In genomic region chr11:105126520-105127029, GRCm38 (mm10) we compare ENCODE assay signal across 8 mouse cellular contexts. TPM values are rescaled to one million over a fixed set of nuclear protein-coding genes. Genes with fewer than 3 reads are reported as not detected.
DNase-seq lines count a peak whose midpoint lies in the region; ATAC-seq lines count a peak whose summit lies in the region.

No protein-coding gene starts in this region.

- no peak for DNase-seq in heart, adult 11 months
- DNase-seq in 3134 (ENCODE audit: extremely low read depth, insufficient read length, low spot score), result peak; percentile 67
- no peak for DNase-seq in embryonic facial prominence, embryonic 14.5 days (ENCODE audit: low spot score)
- DNase-seq in urinary bladder, postnatal 10 days (ENCODE audit: low spot score), result no peak
- DNase-seq in left cerebral cortex, adult 8-10 months (ENCODE audit: low spot score in 2 of 2), result no peak

- H3K9ac ChIP-seq in heart, embryonic 11.5 days (ENCODE audit: low read depth, low read length), result peak overlapping the region; percentile 82
- H3K9ac ChIP-seq in embryonic facial prominence, embryonic 14.5 days (ENCODE audit: low read depth, low read length), result peak overlapping the region; percentile 77
- H3K9ac ChIP-seq in limb, embryonic 12.5 days (replicated peaks), result peak overlapping the region; percentile 77
- H3K9ac ChIP-seq in neural tube, embryonic 14.5 days (replicated peaks; ENCODE audit: low read depth, low read length), result peak overlapping the region; percentile 74

- peaks cover 8% of the 10 kb centered on the region for H3K4me1 ChIP-seq in heart, embryonic 11.5 days (ENCODE audit: control insufficient read depth, insufficient read depth, low read length)
- H3K4me1 ChIP-seq in embryonic facial prominence, embryonic 14.5 days (ENCODE audit: control insufficient read depth, insufficient read depth, low read length), result peaks cover 11% of the 10 kb centered on the region
- peaks cover 11% of the 10 kb centered on the region for H3K4me1 ChIP-seq in limb, embryonic 12.5 days (replicated peaks)
- H3K4me1 ChIP-seq in neural tube, embryonic 14.5 days (ENCODE audit: control insufficient read depth, insufficient read depth, low read length), result peaks cover 9% of the 10 kb centered on the region; the same call in 1 of the 2 replicates

- H3K4me3 ChIP-seq in heart, embryonic 11.5 days (ENCODE audit: low read depth, low read length), result peak overlapping the region; percentile 98
- H3K4me3 ChIP-seq in embryonic facial prominence, embryonic 14.5 days (ENCODE audit: low read depth, low read length), result peak overlapping the region; percentile 100
- peak overlapping the region; percentile 97 for H3K4me3 ChIP-seq in limb, embryonic 12.5 days (replicated peaks)
- H3K4me3 ChIP-seq in neural tube, embryonic 14.5 days (ENCODE audit: low read depth, low read length), result peak overlapping the region; percentile 97

- no peak for ATAC-seq in heart, embryonic 11.5 days (replicated peaks; ENCODE audit: insufficient number of reproducible peaks, low FRiP score, low TSS enrichment)
- ATAC-seq in embryonic facial prominence, embryonic 14.5 days (ENCODE audit: low read depth), result no peak; the same call in 1 of the 2 replicates
- ATAC-seq in limb, embryonic 12.5 days (ENCODE audit: insufficient number of reproducible peaks, insufficient read depth, low FRiP score, low TSS enrichment, low read depth), result no peak
- peak; percentile 16; the same call in 1 of the 2 replicates for ATAC-seq in neural tube, embryonic 14.5 days (ENCODE audit: low read depth)

- peak overlapping the region; percentile 97 for H3K4me2 ChIP-seq in heart, embryonic 11.5 days
- H3K4me2 ChIP-seq in embryonic facial prominence, embryonic 14.5 days (ENCODE audit: low read depth, low read length), result peak overlapping the region; percentile 94
- H3K4me2 ChIP-seq in limb, embryonic 12.5 days, result peak overlapping the region; percentile 89
- peak overlapping the region; percentile 62 for H3K4me2 ChIP-seq in neural tube, embryonic 14.5 days (ENCODE audit: low read depth, low read length)

- no peaks in the 10 kb centered on the region for H3K27me3 ChIP-seq in heart, embryonic 11.5 days (ENCODE audit: control insufficient read depth, insufficient read depth, low read length)
- H3K27me3 ChIP-seq in embryonic facial prominence, embryonic 14.5 days (replicated peaks; ENCODE audit: control insufficient read depth, insufficient read depth, low read length), result no peaks in the 10 kb centered on the region
- no peaks in the 10 kb centered on the region for H3K27me3 ChIP-seq in limb, embryonic 12.5 days
- H3K27me3 ChIP-seq in neural tube, embryonic 14.5 days (ENCODE audit: control insufficient read depth, insufficient read depth, low read length), result no peaks in the 10 kb centered on the region

- WGBS in heart, embryonic 11.5 days (ENCODE audit: insufficient replicate concordance), result 1% methylated on average over 49 of the region's 49 CpGs
- under 1% methylated on average over 39 of the region's 49 CpGs for WGBS in embryonic facial prominence, embryonic 14.5 days
- under 1% methylated on average over 49 of the region's 49 CpGs for WGBS in limb, embryonic 12.5 days
- WGBS in neural tube, embryonic 14.5 days, result under 1% methylated on average over 48 of the region's 49 CpGs

- no peaks in the 10 kb centered on the region for H3K9me3 ChIP-seq in heart, embryonic 11.5 days (replicated peaks; ENCODE audit: control insufficient read depth, low read length)
- no peaks in the 10 kb centered on the region for H3K9me3 ChIP-seq in embryonic facial prominence, embryonic 14.5 days (ENCODE audit: control insufficient read depth, low read length)
- H3K9me3 ChIP-seq in limb, embryonic 12.5 days, result no peaks in the 10 kb centered on the region
- H3K9me3 ChIP-seq in neural tube, embryonic 14.5 days (ENCODE audit: control insufficient read depth, low read length), result no peaks in the 10 kb centered on the region

- H3K36me3 ChIP-seq in heart, embryonic 11.5 days (ENCODE audit: control insufficient read depth, insufficient read depth, low read length), result peaks cover 3% of the 10 kb centered on the region; the same call in 1 of the 2 replicates
- H3K36me3 ChIP-seq in embryonic facial prominence, embryonic 14.5 days (ENCODE audit: control insufficient read depth, insufficient read depth, low read length), result peaks cover 29% of the 10 kb centered on the region
- peaks cover 31% of the 10 kb centered on the region for H3K36me3 ChIP-seq in limb, embryonic 12.5 days
- peaks cover 7% of the 10 kb centered on the region for H3K36me3 ChIP-seq in neural tube, embryonic 14.5 days (ENCODE audit: control insufficient read depth, insufficient read depth, low read length)

- H3K27ac ChIP-seq in heart, embryonic 11.5 days (ENCODE audit: low read depth, low read length), result peak overlapping the region; percentile 35; the same call in 1 of the 2 replicates
- no peak overlapping the region for H3K27ac ChIP-seq in embryonic facial prominence, embryonic 14.5 days (replicated peaks; ENCODE audit: low read depth, low read length)
- H3K27ac ChIP-seq in limb, embryonic 12.5 days, result no peak overlapping the region
- H3K27ac ChIP-seq in neural tube, embryonic 14.5 days (ENCODE audit: low read depth, low read length), result no peak overlapping the region

RNA-seq across cellular contexts. Expression of gene Mettl2, which starts 0.3 kb away (rescaled TPM):
- polyA plus RNA-seq in heart, embryonic 11.5 days (2014; fragmentation: Nextera tagmentation; extraction: Ambion mirVana), result 28.9 and 33.7 TPM in 2 replicates
- 25.5 and 33.5 TPM in 2 replicates for polyA plus RNA-seq in embryonic facial prominence, embryonic 14.5 days (2014; fragmentation: Nextera tagmentation; extraction: Ambion mirVana)
- polyA plus RNA-seq in limb, embryonic 12.5 days (2016; fragmentation: Nextera tagmentation; extraction: Ambion mirVana), result 49.6 and 55.2 TPM in 2 replicates
- 31.9 and 33.9 TPM in 2 replicates for polyA plus RNA-seq in neural tube, embryonic 14.5 days (2014; fragmentation: Nextera tagmentation; extraction: Ambion mirVana)
- 10 to 100 TPM; 16.1 to 20.9 (median 18.3) TPM for total RNA-seq in left cerebral cortex, adult 8-10 months (2022)

RNA-seq across cellular contexts. Expression of gene Gm10842, which starts 20.1 kb away (rescaled TPM):
- polyA plus RNA-seq in heart, embryonic 11.5 days (2014; fragmentation: Nextera tagmentation; extraction: Ambion mirVana), result not detected in 2 replicates
- polyA plus RNA-seq in embryonic facial prominence, embryonic 14.5 days (2014; fragmentation: Nextera tagmentation; extraction: Ambion mirVana), result not detected in 2 replicates
- not detected in 2 replicates for polyA plus RNA-seq in limb, embryonic 12.5 days (2016; fragmentation: Nextera tagmentation; extraction: Ambion mirVana)
- not detected in 2 replicates for polyA plus RNA-seq in neural tube, embryonic 14.5 days (2014; fragmentation: Nextera tagmentation; extraction: Ambion mirVana)
- not detected for total RNA-seq in left cerebral cortex, adult 8-10 months (2022)

RNA-seq across cellular contexts. Expression of gene Tlk2, which starts 52.0 kb away (rescaled TPM):
- polyA plus RNA-seq in heart, embryonic 11.5 days (2014; fragmentation: Nextera tagmentation; extraction: Ambion mirVana), result 17.3 and 19.3 TPM in 2 replicates
- polyA plus RNA-seq in embryonic facial prominence, embryonic 14.5 days (2014; fragmentation: Nextera tagmentation; extraction: Ambion mirVana), result 26.3 and 30.4 TPM in 2 replicates
- polyA plus RNA-seq in limb, embryonic 12.5 days (2016; fragmentation: Nextera tagmentation; extraction: Ambion mirVana), result 29.6 and 31.9 TPM in 2 replicates
- 27.8 and 31.2 TPM in 2 replicates for polyA plus RNA-seq in neural tube, embryonic 14.5 days (2014; fragmentation: Nextera tagmentation; extraction: Ambion mirVana)
- total RNA-seq in left cerebral cortex, adult 8-10 months (2022), result 10 to 100 TPM; 50.9 to 60.5 (median 59.1) TPM
